Mouse (Mus musculus) heart, postnatal 25 days (tissue): ENCODE results near the gene Plppr1. TPM values are rescaled to one million over a fixed set of nuclear protein-coding genes. Genes with fewer than 3 reads are reported as not detected.

Experiments
- DNase-seq: peaks from one replicate; pipeline ENCODE4 v3.0.0; 2022; ENCODE audit warnings: low spot score
- intact Hi-C: fragments of 180-260 bp; cut with DNase I; formaldehyde crosslinking; loops from one replicate; pipeline ENCODE4 v1.15.1; 2025
- total RNA-seq, 2 experiments: library from RNA; stranded (reverse); gene quantifications; 2 replicates each; pipeline ENCODE4 v1.2.3; 2021

Plppr1 gene
- under 1 TPM in 1 of 2 experiments, not detected in 1; 0.14 TPM for total RNA-seq

DNA sequence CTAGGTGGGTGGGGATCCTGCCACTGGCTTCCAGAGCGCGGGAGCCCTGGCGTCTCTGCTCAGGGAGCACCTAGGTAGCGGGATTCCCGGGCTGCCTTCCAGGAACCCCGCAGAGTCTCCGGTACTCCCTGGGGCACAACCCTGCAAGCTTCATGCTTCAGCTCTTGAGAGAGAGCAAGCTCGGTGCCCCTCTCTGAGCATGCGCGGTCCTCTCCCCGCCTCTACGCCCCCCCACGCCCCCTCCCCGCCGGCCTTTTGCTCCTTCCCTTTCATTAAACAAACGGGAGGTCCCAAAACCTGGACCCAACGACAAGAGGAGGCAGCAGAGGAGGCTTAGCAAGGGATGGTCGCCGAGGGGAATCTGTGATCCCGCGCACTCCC, at the start of gene Plppr1:
Plppr1 (plus strand) TSS at position 253 of the 381 bp plus-strand sequence.
- intact Hi-C loops = no loop called here
- DNase-seq = no peak

DNA sequence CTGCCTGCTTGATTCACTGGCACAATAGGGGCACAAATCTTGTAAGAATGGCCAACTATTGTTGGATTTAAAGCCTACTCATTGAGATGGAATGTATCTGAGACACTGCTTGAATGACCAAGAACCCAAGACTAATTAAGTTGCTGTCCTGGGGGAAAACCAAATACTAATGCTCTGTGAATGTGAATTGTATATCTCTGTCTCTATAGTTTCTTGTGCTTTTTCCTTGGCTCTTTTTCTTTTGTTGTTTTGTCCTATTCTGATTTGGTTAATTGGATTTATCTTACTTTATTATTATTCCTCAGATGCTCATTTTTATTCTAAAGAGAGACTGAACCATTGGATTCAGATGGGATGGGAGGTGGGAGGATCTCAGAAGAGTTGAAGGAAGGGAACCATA, 42.4 kb upstream of the Plppr1 start:
- no peak for DNase-seq
- intact Hi-C loops = no loop called here

DNA sequence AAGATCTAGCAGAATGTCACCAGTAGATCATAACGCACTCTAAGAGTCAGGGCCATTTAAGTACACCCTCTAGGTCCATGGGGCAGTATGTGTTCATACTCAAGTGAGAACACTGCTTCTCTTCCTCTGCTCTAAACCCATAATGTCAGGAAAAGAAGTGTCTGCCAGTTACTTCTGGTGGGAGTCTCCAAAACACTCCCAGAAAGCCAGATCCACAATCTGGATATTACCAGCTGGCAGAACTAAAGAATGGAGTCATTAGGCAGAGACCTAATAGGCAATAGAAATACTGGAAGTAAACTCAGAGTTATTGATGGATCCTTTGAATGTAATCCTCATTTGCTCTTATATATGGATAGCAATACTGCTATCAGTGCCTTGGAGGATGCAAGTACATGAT, 35.9 kb upstream of the Plppr1 start:
- intact Hi-C loops = no loop called here
- no peak for DNase-seq

DNA sequence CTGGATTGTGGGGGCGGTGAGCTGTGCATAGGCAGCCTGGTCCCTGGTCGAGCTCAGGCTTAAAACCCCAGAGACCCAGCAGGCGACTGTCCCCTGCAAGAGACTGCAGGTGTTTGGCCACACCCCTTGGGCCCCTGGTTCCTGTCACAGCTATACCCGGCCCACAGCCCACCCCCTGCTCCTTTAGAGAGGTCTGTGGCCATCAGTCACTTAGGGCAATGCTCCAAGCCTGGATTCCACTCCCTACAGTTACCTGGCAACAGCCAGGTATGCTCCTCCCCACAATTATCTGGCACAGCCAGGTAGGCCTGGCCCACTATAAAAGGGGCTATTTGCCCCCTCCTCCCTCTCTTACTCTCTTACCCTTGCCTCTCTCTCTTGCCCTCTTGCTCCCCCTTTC, 20.8 kb upstream of the Plppr1 start:
- DNase-seq = no peak
- intact Hi-C loops = no loop called here

DNA sequence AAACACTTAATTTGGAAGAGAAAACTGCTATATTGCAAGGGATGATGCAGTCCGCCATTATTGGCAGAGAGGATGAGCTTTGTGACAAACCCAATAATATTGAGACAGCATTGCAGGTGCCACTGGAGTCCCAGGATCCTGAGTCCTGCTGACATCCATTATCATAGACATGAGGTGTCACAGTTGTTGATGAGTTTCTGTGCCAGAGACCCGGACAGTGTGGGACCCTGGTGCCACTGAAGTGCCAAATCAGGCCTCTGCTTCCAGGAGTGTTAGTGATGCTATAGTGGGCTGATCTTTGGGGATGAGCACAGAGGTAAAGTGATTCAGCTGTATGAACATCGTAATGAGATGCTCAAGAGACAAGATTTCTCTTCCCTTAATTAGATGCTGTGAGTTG, 19.2 kb upstream of the Plppr1 start:
- intact Hi-C loops = loop anchor here (5.0 kb wide), 1 partner anchor 248 kb away; no protein-coding TSS in a partner anchor
- no peak for DNase-seq

DNA sequence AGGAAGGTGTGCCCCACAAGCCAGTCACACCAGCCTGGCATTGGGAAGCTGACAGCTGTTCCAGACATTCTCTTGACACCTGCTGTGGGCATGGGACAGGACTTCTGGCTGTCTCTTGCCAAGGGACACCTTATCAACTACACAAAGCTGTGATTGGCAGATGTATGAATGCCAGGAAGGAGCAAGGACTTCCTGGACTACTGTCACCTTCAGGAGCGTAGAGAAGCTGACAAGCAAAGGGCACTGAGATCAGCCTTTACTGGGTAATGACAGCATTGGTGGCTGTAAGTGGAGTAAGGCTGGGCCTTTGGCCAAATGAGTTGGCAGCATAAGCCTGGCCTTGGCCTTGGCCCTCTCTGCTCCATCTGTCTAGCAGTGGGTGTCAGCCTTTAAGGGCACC, 17.4 kb upstream of the Plppr1 start:
- intact Hi-C loops = loop anchor here (5.0 kb wide), 1 partner anchor 249 kb away; no protein-coding TSS in a partner anchor
- peak; percentile 23 for DNase-seq

DNA sequence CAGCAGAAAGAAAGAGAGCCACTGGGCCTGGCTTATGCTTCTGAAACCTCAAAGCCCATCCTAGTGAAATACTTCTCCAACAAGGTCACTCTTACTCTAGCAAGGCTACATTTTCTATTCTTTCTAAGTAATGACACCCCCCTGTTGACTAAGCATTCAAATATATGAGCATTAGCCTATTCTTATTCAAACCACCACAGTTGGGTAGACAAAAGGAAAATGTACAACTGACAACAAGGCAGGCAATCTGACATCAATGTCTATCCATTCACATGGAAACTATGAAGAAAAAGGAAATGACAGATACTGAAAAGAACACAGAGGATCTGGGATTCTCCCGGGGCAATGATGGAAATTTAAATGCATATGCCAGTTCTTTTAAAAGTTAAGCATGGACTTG, 8.4 kb upstream of the Plppr1 start:
- intact Hi-C loops = no loop called here
- no peak for DNase-seq

DNA sequence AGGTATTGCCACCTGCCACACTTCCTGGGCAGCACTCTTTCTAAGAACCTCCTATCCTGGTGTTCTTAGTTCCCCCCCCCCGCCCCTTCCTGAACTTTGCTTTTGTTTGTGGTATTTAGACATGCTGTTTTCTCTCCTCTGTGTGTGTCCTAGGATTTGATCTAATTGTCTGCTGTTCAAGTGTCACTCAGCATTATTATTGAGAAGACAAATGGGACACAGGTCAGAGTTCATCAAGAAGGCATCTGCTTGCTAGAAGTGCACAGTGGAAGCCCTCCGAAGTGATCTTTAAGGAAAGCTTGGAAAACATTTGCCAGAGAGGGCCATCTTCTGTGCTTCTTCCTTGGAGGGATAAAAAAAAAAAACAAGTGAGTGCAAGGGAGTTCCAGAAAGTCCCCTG, 1.2 kb upstream of the Plppr1 start:
- DNase-seq = no peak
- intact Hi-C loops = no loop called here

DNA sequence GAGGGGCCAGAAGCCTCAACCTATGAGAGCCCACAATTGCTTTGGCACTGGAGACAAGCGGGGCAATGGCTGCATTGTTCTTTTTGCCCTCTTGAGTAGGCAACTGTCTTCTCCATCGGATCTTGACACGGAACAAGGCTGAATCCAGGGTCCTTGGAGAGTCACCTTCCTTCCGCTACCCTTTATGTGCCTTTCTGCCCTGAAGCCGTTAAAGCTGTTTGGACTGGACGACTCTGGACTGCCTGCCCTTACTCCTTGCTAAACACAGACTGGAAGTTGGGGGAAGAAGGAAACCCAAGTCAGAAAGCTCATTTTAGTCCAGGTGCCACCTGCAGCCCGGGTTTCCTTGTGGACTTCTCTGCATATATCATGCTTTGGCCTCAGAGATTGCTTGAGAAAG, 516 bp upstream of the Plppr1 start:
- DNase-seq = no peak
- intact Hi-C loops = no loop called here

DNA sequence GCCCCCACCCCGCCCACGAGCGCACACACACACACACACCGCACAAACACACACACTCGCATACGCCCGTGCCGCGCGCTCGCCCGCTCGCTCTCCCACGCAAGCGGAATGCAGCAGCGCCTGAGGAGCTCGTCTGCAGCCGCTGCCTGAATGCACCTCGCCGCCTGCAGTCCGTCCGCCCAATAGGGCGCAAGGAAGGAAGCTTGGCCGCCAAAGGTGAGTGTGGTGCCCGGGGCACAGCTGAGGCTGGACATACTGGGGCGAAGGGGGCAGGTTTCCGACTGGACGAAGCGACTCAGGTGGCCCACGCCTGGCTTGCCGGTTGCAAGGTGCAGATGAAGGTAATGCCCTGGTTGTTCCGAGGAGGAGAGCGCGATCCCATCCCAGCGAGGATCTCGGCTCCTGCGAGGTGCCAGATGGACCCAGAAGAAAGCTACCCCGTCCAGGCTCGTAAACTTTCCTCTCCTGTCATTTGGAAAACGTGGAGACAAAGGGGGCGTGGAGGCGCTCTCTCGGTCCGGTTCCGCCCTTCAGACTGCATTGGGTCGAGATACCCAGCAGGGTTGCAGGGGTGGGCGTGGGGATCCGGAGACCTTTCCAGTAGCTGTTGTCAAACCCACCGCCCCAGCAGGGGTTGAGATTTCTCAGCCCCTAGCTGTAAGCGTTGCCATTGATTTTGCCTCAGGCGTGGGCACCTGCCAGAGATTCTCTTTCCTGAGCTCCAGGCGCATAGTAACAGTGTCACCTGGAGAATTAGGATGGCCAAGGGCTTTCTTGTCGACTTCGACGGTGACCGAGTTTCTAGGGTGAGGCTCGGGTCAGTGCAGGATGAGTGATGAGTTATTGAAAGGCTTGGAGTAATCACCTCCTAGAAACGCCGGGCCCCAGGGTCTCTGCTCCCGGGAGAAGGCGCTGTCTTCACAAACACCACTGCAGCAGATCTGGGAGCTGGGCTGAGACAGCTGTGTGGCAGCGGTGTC, 619 bp downstream of the Plppr1 start:
- intact Hi-C loops = no loop called here
- DNase-seq = no peak

DNA sequence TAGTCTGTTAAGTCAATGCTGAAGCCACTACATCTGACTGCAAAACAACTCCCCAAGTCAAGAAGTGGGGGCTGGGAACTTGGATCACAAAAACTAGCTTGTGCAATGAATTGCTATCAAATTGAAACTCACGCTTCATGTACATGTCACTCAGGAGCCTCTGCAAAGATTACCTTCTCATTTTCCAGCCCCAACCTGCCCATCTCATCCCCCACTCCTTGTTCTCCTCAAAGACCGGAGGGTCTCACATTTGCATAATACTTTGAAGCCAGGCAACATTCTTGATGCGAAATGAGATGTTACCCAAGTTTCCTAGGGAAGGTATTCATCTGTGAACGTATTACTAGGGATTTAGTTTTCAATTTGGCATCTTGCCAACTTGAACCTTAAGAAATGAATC, 10.4 kb downstream of the Plppr1 start:
- intact Hi-C loops = no loop called here

DNA sequence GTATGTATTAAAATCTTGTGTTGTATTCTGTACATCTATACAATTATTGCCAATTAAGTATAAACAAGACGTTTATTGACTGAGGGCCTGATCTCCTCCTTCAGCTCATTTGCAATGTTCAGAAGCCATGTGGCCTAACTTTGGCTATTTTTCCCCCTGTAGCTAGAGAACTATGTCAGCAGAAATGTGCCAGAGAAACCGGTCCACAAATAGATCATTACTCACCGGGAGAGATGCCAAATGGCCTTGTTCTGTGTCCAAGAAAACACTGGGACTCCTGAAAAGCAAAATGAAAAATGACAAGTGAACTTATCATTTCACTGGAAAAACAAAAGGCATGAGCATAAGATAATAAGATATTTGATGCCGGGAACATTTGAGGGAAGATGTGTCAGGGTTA, 13.8 kb downstream of the Plppr1 start:
- intact Hi-C loops = no loop called here
- peak; percentile 26 for DNase-seq

More for the DNA sequence above, 10.4 kb downstream of the Plppr1 start:
- DNase-seq = no peak

DNA sequence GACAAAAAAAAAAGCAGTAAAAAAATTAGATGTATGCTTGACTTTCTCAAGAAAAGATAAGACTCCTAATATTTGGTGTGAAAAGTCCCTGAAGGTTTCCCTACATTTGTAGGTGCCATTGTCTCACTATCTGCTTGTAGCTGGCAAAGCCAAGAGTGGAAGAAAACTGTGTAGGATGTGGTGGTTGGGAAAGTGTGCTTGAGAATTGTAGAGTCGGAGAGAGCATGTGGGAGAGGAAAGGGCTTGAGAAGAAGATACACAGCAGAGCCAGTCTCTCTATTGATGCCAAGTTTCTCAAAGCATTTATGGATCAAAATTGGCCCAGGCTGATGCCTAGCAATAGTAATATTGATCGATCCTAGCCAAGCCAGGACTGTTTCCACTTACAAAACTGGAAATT, 16.8 kb downstream of the Plppr1 start:
- intact Hi-C loops = no loop called here
- no peak for DNase-seq

DNA sequence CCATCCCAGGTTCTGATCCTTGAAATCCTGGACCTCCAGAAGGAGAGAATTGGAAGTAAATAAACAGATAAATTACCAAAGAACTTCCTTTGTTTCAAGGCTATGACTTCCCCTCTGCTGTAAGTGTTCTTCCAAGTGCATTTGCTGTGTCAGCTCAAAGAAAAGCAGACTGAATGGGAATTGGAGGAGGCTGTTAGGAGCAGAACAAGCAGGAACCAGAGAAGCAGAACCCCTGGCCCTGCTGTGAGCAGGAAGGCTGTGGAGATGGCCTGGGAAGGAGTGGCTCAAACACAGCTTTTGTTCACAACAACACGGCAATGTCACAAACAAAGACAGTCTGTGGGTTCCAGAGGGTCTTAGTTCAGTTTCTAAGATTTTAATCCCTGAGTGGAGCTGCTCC, 20.3 kb downstream of the Plppr1 start:
- intact Hi-C loops = no loop called here
- no peak for DNase-seq

DNA sequence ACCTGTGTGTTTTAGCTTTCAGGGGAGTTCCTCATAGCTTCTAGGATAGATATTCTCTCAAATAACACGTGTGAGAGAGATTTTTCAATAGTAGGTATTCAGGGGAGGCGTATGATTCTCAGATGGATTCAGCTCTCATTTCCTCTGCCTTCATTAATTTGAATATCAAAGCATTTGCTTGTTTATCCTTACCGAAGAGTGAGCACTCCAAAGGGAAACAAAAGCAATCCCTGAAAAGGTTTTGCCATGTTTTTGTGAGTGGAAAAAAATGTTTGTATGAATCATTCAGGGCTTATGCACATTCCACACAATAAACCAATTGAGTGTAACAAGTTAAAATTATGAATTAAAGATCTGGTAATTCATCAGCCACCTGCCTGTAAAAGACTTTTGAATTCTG, 29.1 kb downstream of the Plppr1 start:
- intact Hi-C loops = no loop called here
- DNase-seq = no peak

DNA sequence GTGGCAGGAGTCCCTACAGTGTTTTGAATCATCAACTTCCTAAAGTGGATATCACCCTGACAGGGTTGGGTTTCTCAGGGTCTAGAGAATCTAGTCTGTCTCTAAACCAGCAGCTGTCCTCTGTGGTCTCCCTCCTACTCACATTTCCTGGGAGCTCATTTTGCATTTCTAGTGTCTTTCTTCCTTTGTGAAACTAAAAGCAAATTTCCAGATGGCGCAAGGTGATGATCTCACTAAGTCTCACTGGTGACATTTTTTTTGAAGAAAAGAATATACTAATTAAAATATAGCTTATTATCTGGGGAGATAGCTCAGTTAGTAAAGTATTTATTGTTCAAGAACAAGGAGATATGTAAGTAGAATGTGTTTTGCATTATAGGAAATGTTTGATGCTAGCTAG, 31.4 kb downstream of the Plppr1 start:
- DNase-seq = no peak
- intact Hi-C loops = no loop called here

DNA sequence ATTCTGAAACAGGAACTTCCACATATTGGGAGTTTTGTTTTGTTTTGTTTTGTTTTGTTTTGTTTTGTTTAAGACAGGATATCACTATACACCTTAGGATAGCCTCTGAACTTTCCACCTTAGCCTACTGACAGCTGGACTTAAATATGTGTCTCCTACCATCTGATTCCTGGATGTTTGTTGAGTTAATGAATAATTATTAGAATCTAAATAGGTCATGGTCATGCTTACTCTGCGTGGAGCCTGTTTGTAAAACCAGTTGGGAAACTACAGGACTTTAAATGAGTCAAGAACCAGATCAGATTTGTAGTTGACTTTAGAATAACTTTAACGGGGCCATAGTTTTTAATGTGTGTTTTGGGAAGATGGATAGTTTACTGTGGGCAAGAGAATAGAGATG, 40.4 kb downstream of the Plppr1 start:
- intact Hi-C loops = no loop called here
- DNase-seq = no peak

DNA sequence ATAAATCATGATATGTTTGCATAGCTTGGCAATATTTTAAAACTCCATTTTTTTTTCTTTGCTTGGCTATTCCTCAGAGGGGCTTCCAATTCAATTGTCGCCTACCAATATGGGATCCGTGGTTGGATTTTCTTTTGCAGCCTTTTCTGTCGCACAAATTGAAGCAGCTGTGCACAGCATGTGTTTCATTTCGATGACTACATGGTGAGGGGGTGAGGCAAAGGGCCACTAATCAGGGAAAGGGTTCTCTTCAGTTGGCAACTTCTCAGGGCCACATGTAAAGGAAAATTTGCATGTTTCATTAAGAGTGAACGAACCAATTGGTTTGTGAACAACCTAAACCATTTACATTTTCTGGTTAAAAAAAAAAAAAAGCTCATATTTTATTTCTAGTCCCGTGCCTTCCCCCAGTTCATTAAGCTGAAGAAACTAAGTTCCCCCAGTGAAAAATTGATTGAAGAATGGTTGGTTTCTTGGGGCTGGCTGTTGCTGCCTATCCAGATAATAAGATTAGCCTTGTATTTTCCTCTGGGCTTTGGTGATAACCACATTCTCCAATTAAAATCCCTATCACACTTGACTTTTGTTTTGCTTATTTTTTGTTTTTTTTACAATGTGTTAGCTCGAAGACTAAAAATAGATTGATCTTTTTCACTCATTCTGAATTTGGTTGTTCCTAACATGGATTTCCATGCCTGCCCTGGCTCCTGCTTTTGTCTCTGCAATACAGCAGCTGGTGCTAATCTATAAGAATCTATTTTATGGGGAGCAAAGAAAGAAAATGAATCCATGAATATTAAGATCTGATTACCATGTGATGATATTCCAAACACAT, 43.1 kb downstream of the Plppr1 start:
- no peak for DNase-seq
- intact Hi-C loops = no loop called here

DNA sequence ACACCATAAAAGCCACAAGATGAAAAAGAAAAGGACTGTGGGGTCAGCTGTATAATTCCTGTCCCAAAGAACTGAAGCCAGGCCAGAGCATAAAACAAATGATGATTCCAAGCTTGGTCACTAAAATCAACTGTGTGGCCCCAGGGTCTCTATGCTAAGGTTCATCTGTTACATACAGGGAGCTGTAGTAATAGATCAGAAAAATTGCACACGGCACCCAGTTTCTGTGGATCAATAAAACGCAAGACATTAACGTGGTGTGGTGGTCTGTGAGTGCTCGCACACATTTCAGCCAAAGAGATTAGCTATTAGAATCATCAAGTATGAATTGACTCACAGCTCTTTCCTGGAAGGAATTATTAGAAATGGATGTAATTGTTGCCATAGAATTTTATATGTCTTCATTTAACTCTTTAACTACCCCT, 43.7 kb downstream of the Plppr1 start:
- intact Hi-C loops = no loop called here
- no peak for DNase-seq

DNA sequence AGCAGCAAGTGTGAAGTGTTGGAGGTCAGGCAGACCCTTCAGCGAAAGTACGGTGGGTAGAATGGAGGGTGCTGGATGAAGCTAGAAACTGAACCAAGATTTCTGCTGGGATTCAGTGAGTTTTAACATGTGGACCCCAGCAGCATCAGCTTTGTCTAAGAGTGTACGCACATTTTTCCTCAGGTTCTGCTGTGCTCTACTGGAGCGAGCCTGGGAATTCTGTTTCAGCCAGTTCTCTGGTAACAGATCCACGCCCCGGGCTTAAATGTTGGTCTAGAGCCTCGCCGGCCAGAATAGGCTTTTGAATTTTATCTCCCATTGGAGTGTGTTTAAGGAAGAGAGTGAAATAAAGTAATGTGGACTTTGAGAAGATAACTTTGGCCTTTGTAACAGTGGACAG, 45.8 kb downstream of the Plppr1 start:
- intact Hi-C loops = no loop called here
- DNase-seq = no peak

DNA sequence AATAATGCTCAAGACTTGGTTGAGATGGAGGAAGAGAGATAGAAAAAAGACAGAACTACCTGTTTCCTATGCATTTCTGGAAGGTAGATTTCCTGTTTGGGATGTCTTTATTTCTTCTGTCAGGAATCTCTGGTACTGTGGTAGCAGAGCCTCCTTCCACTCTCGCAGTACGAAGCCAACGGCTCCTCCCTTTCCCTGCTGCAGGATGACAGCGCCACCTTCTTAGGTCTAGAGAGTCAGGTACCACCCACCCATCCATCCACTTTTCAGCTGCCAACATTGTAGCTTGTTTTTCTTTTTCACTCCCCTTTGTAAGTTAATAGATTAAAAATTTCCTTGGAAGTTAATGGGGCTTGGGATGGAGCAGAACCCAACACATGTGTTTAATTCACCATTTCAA, 48.8 kb downstream of the Plppr1 start:
- intact Hi-C loops = no loop called here
- DNase-seq = no peak
